Mouse (Mus musculus) myocyte (in vitro differentiated cells): ENCODE measurements around the gene Med28.

Source experiments
- CEBPB ChIP-seq: IDR thresholded peaks from 2 replicates; pipeline ENCODE4 v1.6.1; 2011; ENCODE audit warnings: mild to moderate bottlenecking, moderate library complexity; ENCODE audit not compliant: poor library complexity, insufficient read depth, severe bottlenecking
- E2F4 ChIP-seq: IDR thresholded peaks from one replicate; pipeline ENCODE4 v1.6.1; 2011; ENCODE audit warnings: mild to moderate bottlenecking, control low read depth, moderate library complexity; ENCODE audit not compliant: insufficient read depth
- MAX ChIP-seq: IDR thresholded peaks from one replicate; pipeline ENCODE4 v1.6.1; 2011; ENCODE audit warnings: low read depth, mild to moderate bottlenecking, control low read depth
- MYOD1 ChIP-seq, 3 experiments: IDR thresholded peaks; one replicate each; pipeline ENCODE4 v1.6.1; 2011; ENCODE audit warnings: control low read depth in 2 of 3, low read depth in 2 of 3, mild to moderate bottlenecking in 2 of 3, moderate library complexity in 1 of 3; ENCODE audit not compliant: insufficient read length in 2 of 3, control insufficient read depth in 1 of 3
- MYOG ChIP-seq, 3 experiments: IDR thresholded peaks; one replicate each; pipeline ENCODE4 v1.6.1; 2011; ENCODE audit warnings: control low read depth in 2 of 3, low read depth in 2 of 3, mild to moderate bottlenecking in 2 of 3; ENCODE audit not compliant: insufficient read length in 2 of 3, control insufficient read depth in 1 of 3, insufficient read depth in 1 of 3
- POLR2A ChIP-seq: IDR thresholded peaks from one replicate; pipeline ENCODE4 v1.6.1; 2011; ENCODE audit warnings: low read depth, mild to moderate bottlenecking, control low read depth, moderate library complexity; ENCODE audit not compliant: insufficient read length
- POLR2AphosphoS2 ChIP-seq: IDR thresholded peaks from one replicate; pipeline ENCODE4 v1.6.1; 2011; ENCODE audit warnings: low read depth, control low read depth; ENCODE audit not compliant: insufficient read length
- REST ChIP-seq: IDR thresholded peaks from one replicate; pipeline ENCODE4 v1.6.1; 2011; ENCODE audit warnings: mild to moderate bottlenecking, control low read depth, moderate library complexity; ENCODE audit not compliant: insufficient read depth, insufficient read length
- TCF12 ChIP-seq: IDR thresholded peaks from one replicate; pipeline ENCODE4 v1.6.1; 2011; ENCODE audit warnings: mild to moderate bottlenecking, control low read depth; ENCODE audit not compliant: poor library complexity, insufficient read depth, severe bottlenecking
- TCF3 ChIP-seq: IDR thresholded peaks from one replicate; pipeline ENCODE4 v1.6.1; 2011; ENCODE audit warnings: low read depth, control low read depth; ENCODE audit not compliant: insufficient read length
- USF1 ChIP-seq: IDR thresholded peaks from one replicate; pipeline ENCODE4 v1.6.1; 2011; ENCODE audit warnings: low read depth, mild to moderate bottlenecking, control low read depth, moderate library complexity

GRCm38 (mm10) chr5:45529696-45530095 lies 9.7 kb downstream of the Med28 start:
- TF ChIP-seq POLR2A (no peak), MYOD1 (IDR thresholded peaks at IDR 0.05; ENCODE audit: control insufficient read depth in 1 of 3, insufficient read length in 2 of 3, low read depth in 2 of 3) (no peak), MAX (no peak), POLR2AphosphoS2 (no peak), CEBPB (no peak), E2F4 (no peak), TCF12 (no peak), TCF3 (no peak), USF1 (no peak), MYOG (IDR thresholded peaks at IDR 0.05; ENCODE audit: control insufficient read depth in 1 of 3, insufficient read depth in 1 of 3, insufficient read length in 2 of 3, low read depth in 2 of 3) (no peak), REST (peak; percentile 73)
